Mouse (Mus musculus) limb, embryonic 14.5 days (tissue): ENCODE results near the gene Hid1. TPM values are rescaled to one million over a fixed set of nuclear protein-coding genes. Genes with fewer than 3 reads are reported as not detected.

Experiments
- ATAC-seq: fragments of 200-750 bp; cut with Nextera tagmentation; 2 replicates; pipeline ENCODE4 v1.8.0; 2017; ENCODE audit warnings: low read depth, moderate number of reproducible peaks, moderate TSS enrichment; ENCODE audit not compliant: low FRiP score
- DNase-seq: peaks from one replicate; pipeline ENCODE4 v3.0.0-alpha.2; 2015; ENCODE audit warnings: low spot score
- H3K27ac ChIP-seq: fragments of 300-500 bp; sonication (generic); replicated peaks from 2 replicates; pipeline ENCODE4 v1.5.1; 2014; ENCODE audit warnings: low read depth, mild to moderate bottlenecking, low read length, moderate library complexity, mixed read lengths
- H3K27me3 ChIP-seq: fragments of 300-500 bp; sonication (generic); 2 replicates; pipeline ENCODE4 v1.6.1; 2014; ENCODE audit warnings: low read length, mixed read lengths; ENCODE audit not compliant: control insufficient read depth, insufficient read depth
- H3K36me3 ChIP-seq: fragments of 300-500 bp; sonication (generic); 2 replicates; pipeline ENCODE4 v1.6.1; 2014; ENCODE audit warnings: mild to moderate bottlenecking, low read length, moderate library complexity, mixed read lengths; ENCODE audit not compliant: control insufficient read depth, insufficient read depth
- H3K4me1 ChIP-seq: fragments of 300-500 bp; sonication (generic); 2 replicates; pipeline ENCODE4 v1.6.1; 2014; ENCODE audit warnings: antibody characterized with exemption, low read length, mixed read lengths; ENCODE audit not compliant: control insufficient read depth, insufficient read depth
- H3K4me2 ChIP-seq: fragments of 300-500 bp; sonication (generic); replicated peaks from 2 replicates; pipeline ENCODE4 v1.6.1; 2014; ENCODE audit warnings: low read depth, mild to moderate bottlenecking, low read length, moderate library complexity; ENCODE audit not compliant: severe bottlenecking
- H3K4me3 ChIP-seq: fragments of 300-500 bp; sonication (generic); replicated peaks from 2 replicates; pipeline ENCODE4 v1.5.1; 2014; ENCODE audit warnings: low read length
- H3K9ac ChIP-seq: fragments of 300-500 bp; sonication (generic); 2 replicates; pipeline ENCODE4 v1.6.1; 2014; ENCODE audit warnings: mild to moderate bottlenecking, low read depth, low read length, moderate library complexity; ENCODE audit not compliant: severe bottlenecking
- H3K9me3 ChIP-seq: fragments of 300-500 bp; sonication (generic); 2 replicates; pipeline ENCODE4 v1.6.1; 2016; ENCODE audit warnings: low read length; ENCODE audit not compliant: control insufficient read depth
- POLR2A ChIP-seq: fragments of 200-500 bp; IDR thresholded peaks from 2 replicates; pipeline ENCODE4 v1.8.0; 2012; ENCODE audit warnings: inconsistent platforms, mild to moderate bottlenecking, moderate library complexity, borderline replicate concordance; ENCODE audit not compliant: insufficient read depth, insufficient read length; ENCODE audit errors: extremely low read depth
- WGBS: fragments of 180-500 bp; shearing (Covaris S2); extraction: QIAGEN DNeasy Blood & Tissue Kit; methylation state at CpG from one replicate; pipeline ENCODE4 v1.1.7; 2014; 5-methylcytosine and 5-hydroxymethylcytosine counted together
- polyA plus RNA-seq, 2 experiments: library from polyadenylated mRNA; depleted of rRNA in 1 of 2; stranded (reverse) in 1 of 2; unstranded in 1 of 2; fragments of >200 nt; fragmentation: Nextera tagmentation in 1 of 2; extraction: Ambion mirVana in 1 of 2; gene quantifications; 2 replicates each; pipeline versions ENCODE4 v1.2.1 to v1.2.3; 2012 to 2014

Gene Hid1
- polyA plus RNA-seq (2012; rRNA removed) (4.5 and 5.9 TPM in 2 replicates), polyA plus RNA-seq (2014; fragmentation: Nextera tagmentation; extraction: Ambion mirVana) (2.1 and 2.3 TPM in 2 replicates)

GRCm38 (mm10) chr11:115367395-115367944 lies at the start of gene Hid1:
Gene Hid1, minus strand, starts transcription at chr11:115367756.
- Histone ChIP-seq H3K27me3 (peaks cover 56% of the 10 kb centered on the region), H3K9me3 (no peaks in the 10 kb centered on the region), H3K27ac (no peak within 1 kb of the TSS), H3K4me1 (peaks cover 7% of the 10 kb centered on the region), H3K4me2 (peak within 1 kb of the TSS; percentile 69), H3K36me3 (no peaks in the 10 kb centered on the region), H3K4me3 (peak within 1 kb of the TSS; percentile 42), H3K9ac (peak within 1 kb of the TSS; percentile 45)
- 2% methylated on average over 23 of the region's 39 CpGs for whole genome bisulfite sequencing
- TF ChIP-seq POLR2A, result no peak
- ATAC-seq, result 0 out of 2 replicates have a peak, but pooled peaks have one; percentile 37
- peak; percentile 52 for DNase-seq

DNA sequence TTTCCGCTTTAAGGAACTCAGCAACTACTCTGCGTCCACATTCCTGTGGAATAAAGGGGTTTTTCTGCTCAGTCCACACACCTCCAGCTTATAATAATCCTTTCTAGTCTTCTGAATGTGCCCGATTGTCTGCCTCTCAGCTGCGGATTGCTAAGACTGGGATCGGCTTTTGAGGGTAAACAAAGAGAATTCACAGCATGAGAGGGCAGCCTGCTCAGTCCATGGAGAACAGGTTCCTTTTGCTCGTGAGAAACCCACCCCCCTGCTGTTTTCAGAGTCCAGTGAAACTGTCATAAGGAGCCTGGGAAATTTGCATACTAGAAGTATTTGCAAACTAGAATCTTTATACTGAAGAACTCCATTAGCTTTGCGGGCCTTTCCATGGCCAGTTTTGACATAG lies 42.0 kb upstream of the Hid1 start:
- Histone ChIP-seq H3K27ac (no peak overlapping the region), H3K27me3 (no peaks in the 10 kb centered on the region), H3K4me2 (no peak overlapping the region), H3K9ac (no peak overlapping the region), H3K9me3 (no peaks in the 10 kb centered on the region), H3K36me3 (peaks cover 39% of the 10 kb centered on the region), H3K4me3 (no peak overlapping the region), H3K4me1 (peaks cover 4% of the 10 kb centered on the region)
- no peak for ATAC-seq
- TF ChIP-seq POLR2A, result no peak
- DNase-seq, result no peak
- 87% methylated on average over 7 of the region's 7 CpGs for WGBS

GRCm38 (mm10) chr11:115408266-115408920 lies 40.8 kb upstream of the Hid1 start:
- DNase-seq, result no peak
- no peaks in the 10 kb centered on the region for H3K27me3 ChIP-seq
- 89% methylated on average over 6 of the region's 6 CpGs for WGBS
- H3K36me3 ChIP-seq, result peaks cover 39% of the 10 kb centered on the region
- no peak for ATAC-seq
- H3K9me3 ChIP-seq, result no peaks in the 10 kb centered on the region
- H3K27ac ChIP-seq, result no peak overlapping the region
- TF ChIP-seq POLR2A, result no peak
- H3K4me1 ChIP-seq, result peaks cover 8% of the 10 kb centered on the region
- no peak overlapping the region for H3K4me2 ChIP-seq
- no peak overlapping the region for H3K4me3 ChIP-seq
- H3K9ac ChIP-seq, result no peak overlapping the region

DNA sequence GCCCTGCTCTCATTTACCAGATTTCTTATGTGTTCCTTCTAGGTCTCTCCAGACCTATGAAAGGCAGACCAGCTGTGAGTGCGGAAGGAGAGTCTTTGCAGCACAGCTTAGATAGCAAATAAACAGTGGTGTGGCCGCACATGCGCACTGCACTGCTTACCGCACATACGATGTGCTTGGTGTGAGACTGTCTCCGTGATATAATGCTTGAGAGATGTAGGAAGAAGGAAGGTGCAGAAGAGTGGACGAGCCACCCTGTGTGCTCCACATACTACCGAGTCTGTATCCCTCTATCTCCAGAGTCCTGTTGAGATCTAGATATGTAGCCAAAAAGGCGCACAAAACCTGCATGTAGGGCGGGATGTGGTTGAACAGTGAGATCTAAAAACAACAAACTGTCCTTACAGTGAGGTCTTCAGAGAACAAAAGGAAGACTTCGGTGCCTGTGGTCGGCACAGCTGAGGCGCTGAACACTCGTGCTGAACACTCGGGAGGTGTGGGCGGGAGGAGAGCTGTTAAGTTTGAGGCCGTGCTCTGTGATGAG lies 39.4 kb upstream of the Hid1 start:
- peaks cover 39% of the 10 kb centered on the region for H3K36me3 ChIP-seq

GRCm38 (mm10) chr11:115405723-115406122 lies 38.2 kb upstream of the Hid1 start:
- Histone ChIP-seq H3K27ac (no peak overlapping the region), H3K4me3 (no peak overlapping the region), H3K36me3 (peaks cover 32% of the 10 kb centered on the region), H3K27me3 (no peaks in the 10 kb centered on the region), H3K9ac (no peak overlapping the region), H3K9me3 (no peaks in the 10 kb centered on the region), H3K4me1 (peaks cover 11% of the 10 kb centered on the region), H3K4me2 (no peak overlapping the region)
- no peak for TF ChIP-seq POLR2A
- no peak for DNase-seq
- WGBS, result 99% methylated on average over 6 of the region's 6 CpGs
- no peak for ATAC-seq

More for the DNA sequence above, 39.4 kb upstream of the Hid1 start:
- H3K4me3 ChIP-seq, result no peak overlapping the region
- no peak for ATAC-seq
- H3K4me1 ChIP-seq, result peaks cover 11% of the 10 kb centered on the region
- no peak overlapping the region for H3K9ac ChIP-seq
- no peaks in the 10 kb centered on the region for H3K9me3 ChIP-seq
- H3K27ac ChIP-seq, result no peak overlapping the region
- no peaks in the 10 kb centered on the region for H3K27me3 ChIP-seq
- no peak overlapping the region for H3K4me2 ChIP-seq
- TF ChIP-seq POLR2A, result no peak
- no peak for DNase-seq
- 94% methylated on average over 17 of the region's 17 CpGs for WGBS
